Mouse (Mus musculus) kidney, embryonic 14.5 days (tissue): ENCODE results near the gene Prtg. TPM values are rescaled to one million over a fixed set of nuclear protein-coding genes. Genes with fewer than 3 reads are reported as not detected.

ENCODE experiments used
- ATAC-seq: fragments of 200-750 bp; cut with Nextera tagmentation; 2 replicates; pipeline ENCODE4 v1.8.0; 2017; ENCODE audit warnings: moderate number of reproducible peaks, mild to moderate bottlenecking, moderate TSS enrichment, moderate library complexity; ENCODE audit not compliant: low FRiP score, low TSS enrichment
- H3K27ac ChIP-seq: fragments of 300-500 bp; sonication (generic); 2 replicates; pipeline ENCODE4 v1.5.1; 2014; ENCODE audit warnings: low read depth, mild to moderate bottlenecking, low read length, moderate library complexity, mixed read lengths
- H3K27me3 ChIP-seq: fragments of 300-500 bp; sonication (generic); 2 replicates; pipeline ENCODE4 v1.6.1; 2014; ENCODE audit warnings: mild to moderate bottlenecking, low read length; ENCODE audit not compliant: control insufficient read depth, insufficient read depth
- H3K36me3 ChIP-seq: fragments of 300-500 bp; sonication (generic); 2 replicates; pipeline ENCODE4 v1.6.1; 2014; ENCODE audit warnings: low read length, mixed read lengths; ENCODE audit not compliant: control insufficient read depth, insufficient read depth
- H3K4me1 ChIP-seq: fragments of 300-500 bp; sonication (generic); 2 replicates; pipeline ENCODE4 v1.6.1; 2014; ENCODE audit warnings: low read length, mixed read lengths; ENCODE audit not compliant: control insufficient read depth, insufficient read depth
- H3K4me2 ChIP-seq: fragments of 300-500 bp; sonication (generic); replicated peaks from 2 replicates; pipeline ENCODE4 v1.6.1; 2014; ENCODE audit warnings: low read depth, mild to moderate bottlenecking, low read length
- H3K4me3 ChIP-seq: fragments of 300-500 bp; sonication (generic); 2 replicates; pipeline ENCODE4 v1.5.1; 2014; ENCODE audit warnings: mild to moderate bottlenecking, low read length
- H3K9ac ChIP-seq: fragments of 300-500 bp; sonication (generic); 2 replicates; pipeline ENCODE4 v1.6.1; 2014; ENCODE audit warnings: low read depth, mild to moderate bottlenecking, low read length, moderate library complexity
- H3K9me3 ChIP-seq: fragments of 300-500 bp; sonication (generic); 2 replicates; pipeline ENCODE4 v1.6.1; 2016; ENCODE audit warnings: low read length; ENCODE audit not compliant: control insufficient read depth
- WGBS: fragments of 180-500 bp; shearing (Covaris S2); extraction: QIAGEN DNeasy Blood & Tissue Kit; methylation state at CpG from one replicate; pipeline ENCODE4 v1.1.7; 2014; 5-methylcytosine and 5-hydroxymethylcytosine counted together
- polyA plus RNA-seq: library from polyadenylated mRNA; unstranded; fragments of >200 nt; fragmentation: Nextera tagmentation; extraction: Ambion mirVana; gene quantifications from 2 replicates; pipeline ENCODE4 v1.2.1, GENCODE M21; 2014

Gene Prtg
- polyA plus RNA-seq, 1 experiment from 2014 or later, result 4.6 TPM

DNA sequence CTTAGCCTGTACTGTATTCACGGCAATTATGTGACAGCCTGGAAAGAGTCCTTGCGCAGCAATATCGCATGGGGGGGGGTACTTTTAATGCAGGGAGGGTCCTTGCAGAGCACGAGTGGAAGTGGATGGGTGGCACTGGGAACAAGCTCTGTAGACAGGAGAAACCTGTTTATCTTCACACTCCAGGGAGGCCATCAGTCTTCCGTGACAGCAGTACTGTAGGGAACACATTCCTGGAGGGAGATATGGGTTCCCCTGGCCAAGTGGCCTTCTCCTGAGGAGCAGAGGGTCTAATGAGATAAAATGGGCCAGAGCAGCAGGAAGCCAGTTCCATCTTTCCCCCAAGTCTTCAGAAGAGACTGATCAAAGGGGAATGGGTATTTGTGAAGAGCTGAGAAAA lies 26.0 kb upstream of the Prtg start:
- H3K9me3 ChIP-seq, result no peaks in the 10 kb centered on the region
- no peak overlapping the region for H3K4me2 ChIP-seq
- 29% methylated on average over 5 of the region's 5 CpGs for WGBS
- peak; percentile 37; the same call in 1 of the 2 replicates for ATAC-seq
- H3K27me3 ChIP-seq, result no peaks in the 10 kb centered on the region
- H3K36me3 ChIP-seq, result no peaks in the 10 kb centered on the region
- H3K27ac ChIP-seq, result no peak overlapping the region; the same call in 1 of the 2 replicates
- no peak overlapping the region for H3K9ac ChIP-seq
- no peak overlapping the region for H3K4me3 ChIP-seq
- peaks cover 20% of the 10 kb centered on the region for H3K4me1 ChIP-seq

DNA sequence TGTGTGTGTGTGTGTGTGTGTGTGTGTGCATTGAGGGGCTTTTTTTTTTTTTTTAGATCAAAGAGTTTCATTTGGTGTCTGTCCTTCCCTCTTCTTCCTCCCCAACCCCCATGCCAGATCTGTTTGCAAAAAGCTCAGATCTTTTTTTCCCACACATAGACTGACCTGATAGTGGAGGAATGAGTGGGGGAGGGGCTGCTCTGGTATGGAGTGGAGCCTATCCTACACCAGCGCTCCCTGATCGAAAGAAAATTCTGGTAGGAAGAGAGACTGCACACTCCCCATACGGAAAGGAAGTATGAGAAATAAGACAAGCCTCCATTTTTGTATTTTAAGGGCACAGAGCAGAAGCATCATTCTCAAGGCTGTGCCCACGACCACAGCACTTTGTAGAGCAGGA lies 25.2 kb upstream of the Prtg start:
- Histone ChIP-seq H3K36me3 (no peaks in the 10 kb centered on the region), H3K4me1 (peaks cover 20% of the 10 kb centered on the region), H3K27ac (no peak overlapping the region), H3K27me3 (no peaks in the 10 kb centered on the region), H3K4me2 (no peak overlapping the region), H3K9ac (no peak overlapping the region), H3K4me3 (no peak overlapping the region), H3K9me3 (no peaks in the 10 kb centered on the region)
- ATAC-seq, result no peak
- WGBS, result 40% methylated on average over 4 of the region's 4 CpGs

DNA sequence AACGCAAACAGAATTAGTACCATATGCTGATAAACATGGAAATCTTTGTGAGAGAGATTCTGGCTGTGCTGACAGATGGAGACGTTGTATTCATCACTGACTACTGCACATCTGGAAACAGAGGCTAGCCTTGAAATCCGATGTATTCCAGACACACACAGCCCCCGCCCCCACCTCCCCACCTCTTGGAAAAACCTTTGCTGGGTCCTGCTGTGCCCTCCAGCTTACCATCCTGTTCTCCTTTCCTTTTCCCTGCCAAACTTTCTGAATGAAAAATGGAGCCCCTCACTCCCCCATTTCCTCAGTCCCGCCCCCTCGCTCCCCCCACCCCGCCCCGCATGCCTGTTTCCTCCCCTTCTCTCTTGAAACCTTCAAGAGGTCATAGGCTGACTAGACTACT lies 24.6 kb upstream of the Prtg start:
- peaks cover 20% of the 10 kb centered on the region for H3K4me1 ChIP-seq
- 30% methylated on average over 7 of the region's 8 CpGs for WGBS
- no peak overlapping the region for H3K4me3 ChIP-seq
- no peaks in the 10 kb centered on the region for H3K9me3 ChIP-seq
- H3K27ac ChIP-seq, result no peak overlapping the region
- H3K27me3 ChIP-seq, result no peaks in the 10 kb centered on the region
- no peak overlapping the region for H3K4me2 ChIP-seq
- ATAC-seq, result no peak
- H3K36me3 ChIP-seq, result no peaks in the 10 kb centered on the region
- no peak overlapping the region for H3K9ac ChIP-seq

DNA sequence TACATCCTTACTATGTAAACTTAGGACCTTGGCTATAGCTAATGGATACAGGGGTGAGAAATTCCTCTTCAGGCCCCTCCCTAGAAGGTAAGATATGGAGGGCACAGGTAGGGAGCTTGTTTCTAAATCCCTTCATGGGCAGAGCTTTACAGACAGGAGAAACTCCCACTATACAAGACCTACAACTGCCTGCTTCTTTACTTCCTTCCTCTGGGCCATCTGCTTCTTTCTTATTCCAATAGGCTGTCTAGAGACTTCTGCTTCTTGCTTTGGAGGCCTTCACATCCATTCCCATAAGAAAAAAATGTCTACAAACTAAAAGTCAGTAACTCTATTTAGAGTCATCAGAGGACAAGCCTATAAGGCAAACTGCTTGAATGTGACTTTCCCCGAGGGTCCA lies 18.9 kb upstream of the Prtg start:
- Histone ChIP-seq H3K36me3 (no peaks in the 10 kb centered on the region), H3K4me1 (peaks cover 7% of the 10 kb centered on the region; the same call in 1 of the 2 replicates), H3K4me2 (no peak overlapping the region), H3K27me3 (no peaks in the 10 kb centered on the region), H3K4me3 (no peak overlapping the region), H3K27ac (no peak overlapping the region), H3K9me3 (no peaks in the 10 kb centered on the region), H3K9ac (no peak overlapping the region)
- ATAC-seq, result no peak
- 86% methylated on average over 1 of the region's 1 CpGs for WGBS

DNA sequence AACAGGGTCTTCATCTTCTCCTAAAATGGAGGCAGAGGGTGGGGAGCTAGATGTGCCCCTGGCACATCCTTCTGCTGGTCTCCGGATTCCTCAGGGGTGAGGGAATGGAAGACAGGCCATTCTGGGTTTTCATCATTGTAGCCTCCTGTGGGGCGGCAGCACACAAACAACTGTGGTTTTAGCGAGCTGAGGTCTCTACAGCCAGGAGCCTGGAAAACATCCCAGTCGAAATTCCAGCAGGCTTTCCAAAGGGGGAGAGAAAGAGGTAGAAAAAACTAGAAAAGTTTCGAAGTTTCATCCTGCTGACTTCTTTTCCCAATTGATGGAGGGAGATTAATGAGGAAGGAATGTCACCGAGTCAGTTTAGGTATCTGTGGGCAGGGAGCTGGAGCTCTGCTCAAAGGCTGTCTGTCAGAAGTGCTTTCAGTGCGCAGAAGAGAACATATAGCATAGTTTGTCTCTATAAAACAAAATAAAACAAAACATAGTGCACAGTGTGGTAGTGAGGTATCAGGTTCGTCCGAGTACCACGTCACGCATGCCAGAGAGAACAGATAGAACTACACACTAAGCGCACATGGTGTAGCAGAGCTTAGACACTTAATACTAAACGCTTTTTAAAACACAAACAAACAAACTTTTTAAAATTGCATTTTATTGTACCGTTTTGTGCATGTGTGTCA lies 16.0 kb upstream of the Prtg start:
- no peak overlapping the region for H3K27ac ChIP-seq
- no peak overlapping the region for H3K4me2 ChIP-seq
- H3K4me3 ChIP-seq, result no peak overlapping the region
- no peaks in the 10 kb centered on the region for H3K36me3 ChIP-seq
- no peak overlapping the region for H3K9ac ChIP-seq
- no peaks in the 10 kb centered on the region for H3K9me3 ChIP-seq
- no peaks in the 10 kb centered on the region for H3K27me3 ChIP-seq
- ATAC-seq, result no peak; the same call in 1 of the 2 replicates
- H3K4me1 ChIP-seq, result peaks cover 7% of the 10 kb centered on the region; the same call in 1 of the 2 replicates
- 49% methylated on average over 14 of the region's 14 CpGs for WGBS

DNA sequence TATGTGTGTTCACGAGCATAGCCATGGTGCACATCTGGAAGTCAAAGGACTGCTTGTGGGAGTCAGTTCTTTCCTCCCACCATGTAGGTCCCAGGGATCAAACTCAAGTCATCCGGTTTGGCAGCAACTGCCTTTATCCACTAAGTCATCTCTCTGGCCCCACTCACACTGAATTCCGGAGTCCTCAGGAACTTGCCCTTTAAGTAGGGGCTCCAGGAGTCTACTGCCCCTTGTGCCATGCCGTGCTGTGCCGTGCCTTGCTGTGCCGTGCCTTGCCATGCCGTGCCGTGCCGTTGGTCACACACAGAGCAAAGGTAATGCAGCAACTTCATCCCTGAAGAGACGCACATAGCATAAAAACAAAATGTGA lies 15.5 kb upstream of the Prtg start:
- Histone ChIP-seq H3K36me3 (no peaks in the 10 kb centered on the region), H3K9me3 (no peaks in the 10 kb centered on the region), H3K27me3 (no peaks in the 10 kb centered on the region), H3K27ac (no peak overlapping the region), H3K4me3 (no peak overlapping the region), H3K4me2 (no peak overlapping the region; the same call in 1 of the 2 replicates), H3K9ac (no peak overlapping the region), H3K4me1 (peaks cover 7% of the 10 kb centered on the region; the same call in 1 of the 2 replicates)
- no peak; the same call in 1 of the 2 replicates for ATAC-seq
- 33% methylated on average over 10 of the region's 10 CpGs for WGBS

DNA sequence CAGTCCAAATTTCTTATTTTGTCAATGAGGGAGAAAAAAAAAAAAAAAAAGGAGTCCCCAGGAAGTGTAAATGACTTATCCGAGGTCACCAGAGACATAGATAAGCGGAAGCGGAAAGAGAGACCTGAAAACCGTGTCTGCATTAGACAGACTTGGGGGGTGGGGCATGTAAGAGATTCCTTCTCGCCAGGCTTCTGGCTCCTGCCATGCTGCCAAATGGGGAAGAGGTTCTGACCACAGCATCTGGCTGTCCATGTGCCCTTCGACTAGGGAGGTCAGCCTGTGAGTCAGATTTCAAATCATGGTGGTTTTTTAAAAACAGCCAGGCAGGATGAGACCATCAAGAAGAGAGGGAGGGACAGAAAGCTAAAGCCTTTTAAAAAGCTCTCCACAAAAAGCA lies 15.0 kb upstream of the Prtg start:
- WGBS, result 13% methylated on average over 6 of the region's 6 CpGs
- no peak for ATAC-seq
- Histone ChIP-seq H3K4me1 (peaks cover 7% of the 10 kb centered on the region; the same call in 1 of the 2 replicates), H3K4me2 (no peak overlapping the region; the same call in 1 of the 2 replicates), H3K9me3 (no peaks in the 10 kb centered on the region), H3K27ac (no peak overlapping the region), H3K9ac (no peak overlapping the region), H3K4me3 (no peak overlapping the region), H3K36me3 (no peaks in the 10 kb centered on the region), H3K27me3 (no peaks in the 10 kb centered on the region)

DNA sequence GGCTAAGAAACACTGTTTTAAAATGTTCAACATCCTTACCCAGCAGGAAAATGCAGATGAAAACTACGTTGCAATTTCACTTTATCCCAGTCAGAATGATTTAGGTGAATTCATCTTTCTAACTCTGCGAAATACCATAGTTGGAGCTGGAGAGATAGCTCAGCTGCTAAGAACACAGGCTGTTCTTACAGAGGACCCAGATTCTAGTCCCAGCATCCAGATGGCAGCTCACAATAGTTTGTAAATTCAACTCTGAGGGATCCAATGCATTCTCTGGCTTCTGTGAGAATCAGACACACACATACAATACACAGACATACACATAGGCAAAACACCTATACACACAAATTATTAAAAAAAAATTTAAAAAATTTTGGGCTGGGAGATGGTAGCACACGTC lies 11.4 kb upstream of the Prtg start:
- Histone ChIP-seq H3K27ac (no peak overlapping the region), H3K4me3 (no peak overlapping the region), H3K36me3 (no peaks in the 10 kb centered on the region), H3K9ac (no peak overlapping the region), H3K4me2 (no peak overlapping the region), H3K9me3 (no peaks in the 10 kb centered on the region), H3K4me1 (peaks cover 7% of the 10 kb centered on the region; the same call in 1 of the 2 replicates), H3K27me3 (no peaks in the 10 kb centered on the region)
- WGBS, result 87% methylated on average over 3 of the region's 3 CpGs
- ATAC-seq, result no peak

DNA sequence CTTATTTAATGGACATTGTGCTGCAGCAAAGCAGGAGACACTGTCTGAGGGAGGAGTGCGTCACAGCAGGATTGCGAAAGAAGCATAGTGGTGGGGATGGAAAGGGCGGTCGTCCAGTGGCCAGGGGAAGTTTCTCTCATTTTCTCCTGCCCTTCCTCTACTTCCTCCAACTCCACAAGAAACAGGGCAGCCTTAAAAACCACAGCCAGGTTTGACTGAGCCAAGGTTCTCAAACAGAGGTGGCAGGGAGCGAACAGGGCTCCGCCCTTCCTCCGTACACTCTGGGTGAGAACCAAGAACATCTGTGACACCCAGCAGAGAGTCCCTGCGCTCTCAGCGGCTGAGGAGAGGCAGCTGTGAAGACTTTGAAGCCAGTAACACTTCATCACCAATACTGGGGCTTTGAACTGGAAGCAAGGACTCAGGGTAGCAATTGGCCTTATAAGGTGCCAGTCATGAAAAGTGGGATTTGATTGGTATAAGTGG lies 9.5 kb upstream of the Prtg start:
- no peak overlapping the region for H3K27ac ChIP-seq
- no peak overlapping the region for H3K9ac ChIP-seq
- 45% methylated on average over 9 of the region's 9 CpGs for WGBS
- H3K4me3 ChIP-seq, result no peak overlapping the region
- no peaks in the 10 kb centered on the region for H3K27me3 ChIP-seq
- H3K4me2 ChIP-seq, result no peak overlapping the region
- no peak for ATAC-seq
- H3K36me3 ChIP-seq, result no peaks in the 10 kb centered on the region
- no peaks in the 10 kb centered on the region for H3K9me3 ChIP-seq
- H3K4me1 ChIP-seq, result no peaks in the 10 kb centered on the region
